Mouse (Mus musculus): ENCODE results near the gene Gzf1.

The Gzf1 gene

DNA sequence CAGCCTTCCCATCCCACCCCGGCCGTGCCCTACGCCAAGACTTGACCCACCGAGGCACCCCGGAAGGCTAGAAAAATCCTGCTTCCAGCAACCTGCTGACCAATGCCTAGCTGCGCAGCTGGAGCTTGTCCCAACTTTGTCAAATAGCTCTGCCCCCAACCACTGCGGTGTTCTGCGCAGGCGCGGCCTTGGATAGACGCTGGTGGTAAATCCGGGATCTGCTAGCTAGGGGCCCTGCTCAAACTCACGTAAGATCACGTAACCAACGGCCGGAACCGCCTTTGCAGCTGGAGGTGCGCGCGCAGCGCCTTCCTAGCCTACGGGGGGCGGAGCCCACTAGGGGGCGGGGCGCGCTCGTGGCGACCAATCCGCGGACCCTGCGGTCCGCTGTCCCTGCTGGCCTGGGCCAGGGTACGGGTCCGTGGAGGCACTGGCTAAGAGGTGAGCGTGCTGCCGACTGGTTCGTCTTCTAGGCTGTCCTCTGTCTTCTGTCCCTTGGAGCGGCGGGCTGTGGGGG lies at the start of gene Gzf1:
Gene Gzf1 (plus strand): TSS at position 249 of the 517 bp plus-strand sequence.
- peak; percentile 99 for DNase-seq (ENCODE audit: low read depth, low spot score)

DNA sequence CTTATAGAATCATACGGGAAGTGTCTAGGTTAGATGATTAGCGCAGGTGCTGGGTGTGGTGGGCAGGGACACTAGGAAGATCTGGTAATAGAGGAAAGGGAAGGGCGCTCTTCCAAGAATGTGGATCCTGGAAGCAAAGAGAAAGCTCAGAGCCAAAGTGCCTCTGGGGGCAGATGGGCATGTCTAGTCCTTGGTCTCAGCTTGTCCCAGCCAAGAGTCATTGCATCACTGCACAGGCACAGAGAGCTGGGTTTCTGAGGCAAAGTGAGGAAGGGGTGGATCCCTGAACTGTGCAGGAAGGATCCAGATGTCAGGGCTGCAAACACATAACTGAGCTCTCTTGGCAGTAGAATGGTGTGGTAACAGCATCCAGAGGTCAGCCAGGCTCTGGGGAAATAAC lies 49.2 kb upstream of the Gzf1 start:
- DNase-seq (ENCODE audit: low read depth, low spot score) = no peak

DNA sequence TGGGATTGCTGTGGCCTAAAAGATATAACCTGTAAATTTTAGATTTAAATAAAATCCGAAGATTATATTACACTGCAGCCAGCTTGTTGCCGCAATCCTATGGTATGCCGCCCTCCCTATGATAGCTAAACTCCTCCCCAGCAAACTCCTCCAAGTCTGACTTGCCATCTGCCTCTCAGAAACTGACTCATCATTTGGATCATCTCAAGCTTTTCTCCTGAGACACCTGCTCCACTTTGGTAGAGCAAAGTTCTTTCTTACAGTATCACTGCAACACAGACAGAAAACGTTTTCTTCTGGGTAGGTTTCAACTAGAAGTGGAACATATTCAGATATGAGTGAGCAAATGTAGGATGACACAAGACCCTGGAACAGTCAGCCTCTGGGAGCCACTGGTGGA lies 46.4 kb upstream of the Gzf1 start:
- no peak for DNase-seq (ENCODE audit: low read depth, low spot score)

DNA sequence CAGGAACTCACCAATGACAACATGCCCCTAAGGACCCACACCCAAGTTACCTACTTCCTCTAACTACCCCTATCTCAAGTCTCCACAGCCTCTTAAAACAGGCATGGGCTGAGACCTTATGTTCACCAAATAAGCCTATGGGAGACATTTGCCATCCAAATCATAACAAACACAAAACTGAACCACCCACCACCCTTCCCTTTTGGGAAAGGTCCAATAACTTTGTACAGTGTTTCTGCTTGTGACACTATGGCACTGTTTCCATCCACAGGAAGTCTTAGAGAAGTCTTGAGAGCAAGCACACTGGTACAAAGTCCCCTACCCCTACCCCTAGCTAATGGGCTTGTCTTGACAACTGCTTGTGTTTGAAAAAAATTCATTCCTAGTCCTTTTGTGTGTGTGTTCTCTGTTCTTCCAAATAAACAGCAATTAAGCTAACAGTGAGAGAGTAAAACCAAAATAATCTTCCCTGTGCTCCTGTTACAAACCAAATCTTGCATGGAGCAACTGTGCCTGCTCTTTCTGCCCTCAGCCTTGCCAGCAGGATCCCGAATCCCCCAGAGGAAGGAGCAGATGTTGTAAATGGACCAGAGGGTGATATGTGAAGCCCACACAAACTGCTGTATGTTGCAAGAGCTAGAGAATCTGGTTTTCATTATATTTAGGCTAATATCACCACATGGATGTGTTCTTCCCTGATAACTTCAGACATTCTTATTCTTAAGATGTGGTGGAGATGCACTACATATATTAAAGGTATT lies 38.0 kb upstream of the Gzf1 start:
- DNase-seq (ENCODE audit: low read depth, low spot score) = no peak

- DNase-seq (ENCODE audit: low read depth, low spot score) = no peak
These were observed 36.3 kb upstream of the Gzf1 start for GRCm38 (mm10) chr2:148644421-148645000.

- DNase-seq (ENCODE audit: low read depth, low spot score) = no peak
These were observed 30.1 kb upstream of the Gzf1 start for GRCm38 (mm10) chr2:148650587-148651357.

DNA sequence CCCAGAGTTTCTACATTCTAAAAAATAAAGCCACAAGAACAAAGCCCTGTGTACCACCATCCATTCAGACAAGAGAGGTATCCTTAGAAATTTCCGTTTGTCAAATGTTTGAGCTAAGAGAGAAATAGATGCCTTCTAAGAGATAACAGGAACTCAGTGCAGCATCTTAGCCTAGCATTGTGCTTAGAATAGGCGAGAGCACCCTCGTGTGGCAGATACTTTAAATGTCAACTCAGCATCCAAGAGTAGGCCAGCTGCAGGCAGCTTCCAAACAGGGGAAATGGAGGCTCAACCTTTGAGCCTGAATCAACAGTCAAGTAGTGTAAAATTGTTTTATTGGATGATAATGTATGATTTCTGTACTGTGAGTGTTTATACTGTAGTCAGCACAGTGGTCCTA lies 25.9 kb upstream of the Gzf1 start:
- no peak for DNase-seq (ENCODE audit: low read depth, low spot score)

DNA sequence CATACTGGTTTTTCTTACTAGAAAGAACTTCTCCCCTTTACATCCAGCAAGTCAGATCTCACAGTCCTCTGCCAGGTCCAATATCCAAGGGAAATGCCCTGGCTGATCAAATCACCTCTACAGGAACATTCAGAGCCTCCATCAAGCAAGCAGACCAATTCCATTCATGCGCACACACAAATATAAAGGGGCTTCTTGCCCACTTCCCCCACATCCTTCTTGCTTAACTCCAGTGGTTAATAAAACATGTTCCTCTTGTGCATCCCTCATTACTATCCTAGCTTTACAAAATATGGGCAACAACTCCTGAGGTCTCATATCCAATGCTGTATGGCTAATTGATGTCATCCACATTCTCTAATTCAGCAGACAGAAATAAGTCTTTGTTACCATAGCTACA lies 17.4 kb upstream of the Gzf1 start:
- no peak for DNase-seq (ENCODE audit: low read depth, low spot score)

- DNase-seq (ENCODE audit: low read depth, low spot score) = peak; percentile 94
These were observed 8.4 kb upstream of the Gzf1 start, which contains the start of gene Nxt1 for GRCm38 (mm10) chr2:148672199-148673096. TSS of gene Nxt1 (plus strand) at chr2:148672601.

GRCm38 (mm10) chr2:148677801-148678200 lies 3.0 kb upstream of the Gzf1 start:
- DNase-seq (ENCODE audit: low read depth, low spot score) = peak; percentile 72

- DNase-seq (ENCODE audit: low read depth, low spot score) = peak; percentile 56
These were observed 1.5 kb upstream of the Gzf1 start for GRCm38 (mm10) chr2:148679346-148679745.

DNA sequence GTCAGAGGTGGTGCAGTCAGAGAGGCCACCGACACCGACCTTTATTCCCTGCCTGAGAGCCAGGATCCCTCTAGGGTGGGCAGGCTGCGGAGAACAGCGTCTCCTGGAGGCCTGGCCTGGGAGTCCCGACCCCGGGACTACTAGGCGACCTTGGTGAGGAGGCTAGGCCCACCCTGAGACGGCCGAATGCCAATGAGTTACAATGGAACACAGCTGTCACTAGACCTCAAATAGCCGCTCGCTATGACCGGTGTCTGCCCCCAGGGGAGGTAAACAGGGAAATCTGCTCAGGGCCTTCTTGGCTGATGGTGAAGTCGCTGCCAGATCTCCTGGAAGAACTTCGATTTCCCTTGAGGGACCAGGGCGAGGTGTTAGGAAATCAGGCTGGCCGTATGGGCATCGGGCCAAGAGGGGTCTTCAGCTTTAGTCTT lies 653 bp downstream of the Gzf1 start:
- DNase-seq (ENCODE audit: low read depth, low spot score) = no peak

DNA sequence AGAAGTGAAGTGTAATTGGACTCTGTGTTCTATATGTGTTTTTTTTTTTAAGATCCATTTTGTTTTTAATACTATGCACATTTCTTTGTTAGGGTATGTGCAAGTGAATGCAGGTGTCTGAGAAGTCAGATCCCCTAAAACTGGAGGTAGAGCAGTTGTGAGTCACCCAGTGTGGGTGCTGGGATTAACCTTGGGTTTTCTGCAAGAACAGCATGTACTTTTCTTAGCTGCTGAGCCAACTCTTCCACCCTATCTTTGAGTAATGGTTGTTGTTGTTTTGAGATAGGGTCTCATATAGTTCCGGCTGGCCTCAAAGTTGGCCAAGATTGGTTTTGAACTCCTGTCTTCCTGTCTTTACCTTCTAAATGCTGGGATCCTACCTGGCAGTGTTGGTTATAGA lies 2.2 kb downstream of the Gzf1 start:
- DNase-seq (ENCODE audit: low read depth, low spot score) = no peak

GRCm38 (mm10) chr2:148684972-148685371 lies 4.1 kb downstream of the Gzf1 start:
- DNase-seq (ENCODE audit: low read depth, low spot score) = no peak

- no peak for DNase-seq (ENCODE audit: low read depth, low spot score)
These were observed 4.9 kb downstream of the Gzf1 start for GRCm38 (mm10) chr2:148685709-148686108.

- DNase-seq (ENCODE audit: low read depth, low spot score) = no peak
These were observed 6.0 kb downstream of the Gzf1 start for GRCm38 (mm10) chr2:148686862-148687261.

GRCm38 (mm10) chr2:148687971-148688370 lies 7.1 kb downstream of the Gzf1 start:
- DNase-seq (ENCODE audit: low read depth, low spot score) = no peak

DNA sequence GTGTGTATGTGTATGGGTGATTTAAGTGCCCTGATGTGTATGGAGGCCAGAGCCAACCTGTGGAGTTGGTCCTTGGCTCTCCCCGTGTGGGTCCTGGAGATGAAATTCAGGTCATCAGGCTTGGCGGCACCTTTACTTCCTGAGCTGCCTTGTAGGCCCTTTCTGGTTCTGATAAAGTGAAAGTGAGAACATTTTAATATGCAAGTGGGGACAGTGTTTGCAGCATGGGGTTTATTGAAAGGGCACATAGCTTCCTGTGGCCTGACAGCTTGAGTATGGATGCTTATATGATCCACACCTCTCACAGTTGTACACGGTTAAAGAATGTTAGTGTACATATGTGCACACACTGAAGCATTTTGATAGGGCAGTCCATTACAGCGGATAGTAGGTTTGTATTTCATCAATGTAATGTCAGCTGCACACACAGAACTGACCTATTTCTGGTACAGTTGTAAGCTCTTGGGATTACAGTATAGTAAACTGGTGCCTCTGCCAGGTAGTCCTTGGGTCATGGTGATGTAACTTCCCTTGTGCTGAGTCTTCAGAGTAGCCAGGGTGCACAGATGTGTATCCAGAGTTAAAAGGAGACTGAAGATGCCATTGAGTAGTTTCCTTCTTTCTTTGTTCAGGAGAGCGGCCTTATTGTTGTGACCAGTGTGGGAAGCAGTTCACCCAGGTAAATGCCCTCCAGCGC lies 8.8 kb downstream of the Gzf1 start:
- DNase-seq (ENCODE audit: low read depth, low spot score) = no peak

- no peak for DNase-seq (ENCODE audit: low read depth, low spot score)
These were observed 9.5 kb downstream of the Gzf1 start for GRCm38 (mm10) chr2:148690291-148690690.

DNA sequence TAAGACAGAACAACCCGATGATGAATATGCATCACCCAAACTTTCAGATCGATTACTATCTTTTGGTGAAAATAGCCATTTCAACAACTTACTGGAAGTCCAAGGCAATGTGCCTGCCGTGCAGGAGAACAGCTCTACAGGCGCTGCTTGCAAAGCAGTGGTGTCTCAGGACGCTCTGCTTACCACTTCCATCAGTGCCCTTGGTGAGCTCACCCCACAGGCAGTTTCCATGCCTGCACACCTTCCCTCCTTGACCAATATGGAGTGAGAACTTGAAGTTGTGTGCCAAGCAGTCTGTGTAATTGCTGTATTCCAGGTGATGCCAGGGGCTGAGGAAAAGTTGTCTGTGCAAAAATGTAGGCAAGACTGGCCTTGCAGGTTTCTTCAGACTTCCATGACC lies 10.0 kb downstream of the Gzf1 start:
- no peak for DNase-seq (ENCODE audit: low read depth, low spot score)

DNA sequence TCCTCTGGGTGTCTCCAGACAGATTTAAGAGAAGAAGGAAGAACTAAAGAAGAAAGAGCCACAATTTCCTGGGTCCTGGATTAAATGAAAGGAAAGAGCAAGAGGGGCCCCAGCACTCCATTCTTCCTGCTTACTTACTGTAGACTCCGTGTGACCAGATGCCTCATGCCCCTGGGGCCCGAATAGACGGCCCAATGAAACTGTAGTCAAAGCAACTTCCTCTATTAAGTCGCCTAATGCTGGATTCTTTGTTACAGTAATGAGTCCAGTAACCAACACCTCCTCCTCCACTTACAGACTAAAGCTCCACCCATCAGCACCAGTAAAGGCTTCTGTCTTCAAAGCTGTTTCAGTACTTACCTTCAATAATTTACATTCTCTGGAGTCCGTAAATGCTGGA lies 17.7 kb downstream of the Gzf1 start:
- no peak for DNase-seq (ENCODE audit: low read depth, low spot score)

Measured in embryo, embryonic 11.5 days (tissue).